Mouse (Mus musculus) heart, adult 9 months (tissue): ENCODE data around the gene Pdcl3.
"Not testable (repeated sequence)": the region's sequence is repeated elsewhere in the genome, so short reads cannot be mapped to it uniquely, and the experiment has no call there.

Experiments used
- DNase-seq, 2 experiments: peaks; one replicate each; pipeline ENCODE4 v3.0.0; 2022; ENCODE audit warnings: low spot score in 2 of 2

Pdcl3 gene

DNA sequence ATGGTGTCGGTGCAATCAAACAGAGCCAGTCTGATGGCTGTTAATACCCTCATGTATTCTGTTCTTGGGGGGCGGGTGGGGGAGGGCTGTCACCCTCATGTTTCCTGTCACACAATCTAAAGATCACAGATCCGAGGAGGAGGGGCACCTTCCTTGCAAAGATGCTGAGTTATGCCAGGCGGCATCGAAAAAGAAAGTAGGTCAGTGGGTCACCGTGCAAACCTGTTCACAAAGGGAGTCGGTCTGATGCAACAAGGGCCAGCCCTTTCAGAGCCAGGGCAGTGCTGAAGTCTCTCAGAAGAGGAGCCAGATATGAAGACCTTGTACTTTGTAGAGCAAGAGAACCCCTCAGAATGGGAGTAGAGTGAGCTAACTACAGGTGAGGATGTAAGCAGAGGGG is 39.7 kb downstream of the Pdcl3 start:
- no peak for DNase-seq

DNA sequence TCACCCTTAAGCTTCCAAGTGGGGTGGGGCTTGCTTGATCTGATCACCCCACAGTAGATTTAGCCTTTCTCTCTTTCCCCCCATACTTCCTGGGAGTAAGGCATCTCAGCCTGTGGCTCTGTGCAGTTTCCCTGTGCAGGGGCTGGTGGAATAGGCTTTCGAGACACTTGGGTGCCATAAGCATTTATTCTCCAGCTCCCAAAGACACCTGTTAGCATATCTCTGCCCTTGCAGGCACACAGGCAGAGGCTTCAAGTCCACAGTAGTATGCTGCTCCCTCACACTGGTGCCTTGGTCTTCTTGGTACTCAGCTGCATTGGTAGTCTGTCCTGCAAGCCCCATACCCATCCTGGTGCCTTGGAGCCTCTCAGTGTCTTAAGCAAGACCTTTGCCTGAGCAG is 40.4 kb downstream of the Pdcl3 start:
- no peak for DNase-seq

GRCm38 (mm10) chr1:39029176-39029575 is 43.8 kb downstream of the Pdcl3 start:
- no peak for DNase-seq

- DNase-seq: no peak
Measured at GRCm38 (mm10) chr1:39030108-39030507, 44.7 kb downstream of the Pdcl3 start.

GRCm38 (mm10) chr1:39035817-39036216 is 50.4 kb downstream of the Pdcl3 start:
- no peak for DNase-seq

- no peak for DNase-seq
Measured at GRCm38 (mm10) chr1:39042188-39042587, 56.8 kb downstream of the Pdcl3 start.

DNA sequence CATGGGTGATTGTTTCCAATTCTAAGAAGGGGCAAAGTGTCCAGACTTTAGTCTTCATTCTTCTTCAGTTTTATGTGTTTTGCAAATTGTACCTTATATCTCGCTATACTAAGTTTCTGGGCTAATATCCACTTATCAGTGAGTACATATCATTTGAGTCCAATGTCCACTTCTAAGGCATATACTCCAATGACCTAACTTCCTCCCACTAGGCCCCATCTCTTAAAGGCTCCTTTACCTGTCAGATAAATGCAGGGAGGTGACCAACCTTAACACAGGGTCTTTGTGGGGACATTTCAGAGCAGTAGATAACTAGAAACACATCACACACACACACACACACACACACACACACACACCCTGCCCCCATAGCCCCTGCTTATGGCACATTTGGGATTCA is 59.0 kb downstream of the Pdcl3 start:
- not testable (repeated sequence) for DNase-seq

DNA sequence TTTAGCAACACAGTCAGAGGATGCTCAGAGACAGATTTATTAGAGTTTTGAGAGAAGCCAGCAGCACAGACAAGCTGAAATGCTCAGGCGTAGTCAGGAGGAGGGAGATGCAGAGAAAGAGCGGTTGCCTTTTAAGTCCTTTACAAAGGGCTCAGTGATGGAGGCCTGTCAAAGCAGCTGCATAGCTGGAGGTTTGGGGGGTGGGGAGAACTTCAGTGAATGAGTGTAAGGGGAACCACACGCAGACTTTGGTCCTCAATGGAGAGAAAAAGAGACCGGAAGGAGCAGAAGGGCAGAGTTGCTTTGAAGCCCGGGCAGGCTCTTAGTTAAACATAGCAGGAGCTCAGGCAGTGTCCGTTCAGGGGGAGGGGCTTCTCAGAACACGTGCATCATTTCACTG is 61.3 kb downstream of the Pdcl3 start:
- DNase-seq: no peak
